In genomic region chr5:82864347-82864746, GRCm38 (mm10) we compare ENCODE assay signal across 16 mouse cellular contexts.
"Had no signal": no experiment of that assay in that cellular context is flagged by ENCODE, and none has a peak within 500 bp of the region (broad histone marks: within the 10 kb centered on the region; RNA-seq: fewer than 3 reads in every experiment).

No protein-coding gene starts in this region.

- H3K36me3 ChIP-seq: neural tube, embryonic 13.5 days; neural tube, embryonic 15.5 days; stomach, embryonic 15.5 days had no signal

- DNase-seq: retina, postnatal 1 day; right cerebral cortex, adult 18-20 months; right cerebral cortex, postnatal 14 days; right cerebral cortex, postnatal 25 days; right cerebral cortex, postnatal 4 days; spleen, adult 18-20 months; thymus, adult 18-20 months; thymus, adult 2 months; thymus, postnatal 14 days; thymus, postnatal 25 days; thymus, postnatal 36 days; thymus, postnatal 4 days had no signal

- H3K4me2 ChIP-seq: neural tube, embryonic 13.5 days; neural tube, embryonic 15.5 days; stomach, embryonic 15.5 days had no signal

- H3K27ac ChIP-seq: neural tube, embryonic 13.5 days; neural tube, embryonic 15.5 days; stomach, embryonic 15.5 days; stomach, postnatal 0 days had no signal

- H3K4me3 ChIP-seq: neural tube, embryonic 13.5 days; neural tube, embryonic 15.5 days; stomach, embryonic 15.5 days had no signal

- H3K9ac ChIP-seq: neural tube, embryonic 13.5 days; neural tube, embryonic 15.5 days; stomach, embryonic 15.5 days had no signal

- H3K9me3 ChIP-seq: neural tube, embryonic 13.5 days; neural tube, embryonic 15.5 days; stomach, embryonic 15.5 days had no signal

- H3K27me3 ChIP-seq: neural tube, embryonic 13.5 days; neural tube, embryonic 15.5 days; stomach, embryonic 15.5 days had no signal

- H3K4me1 ChIP-seq: neural tube, embryonic 13.5 days; neural tube, embryonic 15.5 days; stomach, embryonic 15.5 days had no signal
